Mouse (Mus musculus) spleen, adult 12 weeks (tissue): ENCODE data around the gene Polr2j.
A peak's percentile ranks its signal among the peaks of the same experiment; 100 is the strongest.

Experiments used
- DNase-seq: peaks from one replicate; pipeline ENCODE4 v3.0.0; 2022; ENCODE audit warnings: low spot score

Polr2j gene

DNA sequence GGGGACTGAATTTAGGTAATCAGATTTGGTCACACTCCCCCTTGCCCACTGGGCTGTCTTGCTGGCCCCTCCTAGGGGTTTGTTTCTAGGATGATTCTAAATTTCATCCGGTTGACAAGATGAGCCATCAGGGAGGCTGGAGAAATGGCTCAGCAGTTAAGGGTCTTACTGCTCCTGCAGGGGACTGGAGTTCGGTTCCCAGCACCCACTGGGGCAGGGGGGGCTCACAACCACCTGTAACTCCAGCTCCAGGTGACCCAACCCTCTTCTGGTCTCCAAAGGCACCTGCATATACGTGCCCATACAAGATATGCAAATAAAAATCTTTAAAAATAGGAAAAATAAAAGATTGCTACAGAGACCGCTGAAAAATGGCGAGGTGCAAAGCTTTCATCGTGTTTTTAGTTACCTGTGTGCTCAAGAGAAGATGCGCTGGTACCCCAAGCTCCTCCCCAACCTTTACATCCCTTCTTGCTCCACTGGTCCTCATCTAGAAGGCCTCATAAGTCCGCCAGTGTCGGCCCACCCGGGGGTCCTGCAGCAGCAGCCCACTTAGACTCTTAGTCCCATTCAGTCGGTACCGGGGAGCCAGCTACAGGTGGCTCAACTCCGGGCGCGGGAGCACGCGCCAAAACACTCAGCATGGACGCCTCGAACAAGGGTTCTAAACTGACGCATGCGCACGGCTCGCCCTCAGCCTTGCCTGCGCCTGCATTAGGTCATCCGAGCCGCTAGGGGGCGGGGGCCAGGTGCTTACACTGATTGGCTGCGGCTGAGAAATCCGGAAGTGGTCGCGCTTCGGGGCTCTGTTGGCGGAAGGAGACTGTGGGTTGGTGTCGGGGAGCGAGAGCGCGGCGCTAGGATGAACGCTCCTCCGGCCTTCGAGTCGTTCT, at the start of gene Polr2j:
Gene Polr2j (plus strand): TSS at position 741 of the 893 bp plus-strand sequence.
- DNase-seq: peak; percentile 97

DNA sequence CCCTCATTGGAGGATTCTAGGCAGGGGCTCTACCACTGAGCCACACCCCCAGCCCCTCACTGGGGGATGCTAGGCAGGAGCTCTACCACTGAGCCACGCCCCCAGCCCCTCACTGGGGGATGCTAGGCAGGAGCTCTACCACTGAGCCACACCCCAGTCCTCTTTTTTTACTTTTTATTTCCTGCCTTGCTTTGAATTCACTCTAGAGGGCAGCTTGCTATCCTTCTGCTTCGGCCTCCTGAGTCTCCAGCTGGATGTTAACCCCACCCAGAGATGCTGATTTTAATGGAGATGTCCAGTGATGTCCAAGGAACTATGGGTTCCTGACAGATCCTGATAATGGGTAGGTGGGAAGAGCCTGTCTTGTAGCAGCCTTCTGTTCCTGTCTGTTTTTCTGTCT, 47.0 kb upstream of the Polr2j start:
- DNase-seq: no peak

DNA sequence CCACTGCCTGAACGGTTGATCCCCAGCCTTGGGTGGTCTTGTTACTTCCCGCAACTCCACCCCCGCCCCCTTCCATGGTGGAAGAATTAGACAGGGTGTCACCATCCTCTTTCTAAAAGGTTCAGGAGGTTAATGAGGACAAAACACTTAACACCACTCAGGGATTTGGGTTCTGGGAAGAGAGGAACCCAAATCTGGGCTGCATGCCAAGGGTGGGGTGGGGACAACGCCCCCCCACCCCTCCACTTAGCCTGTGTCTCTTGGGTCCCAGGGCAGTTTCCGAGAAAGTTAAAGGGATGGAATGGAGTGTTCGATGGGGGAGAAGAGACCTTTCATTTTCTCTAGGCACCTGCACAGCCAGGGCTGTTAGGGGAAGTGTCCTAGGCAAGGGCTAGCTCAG, 43.4 kb upstream of the Polr2j start:
- no peak for DNase-seq

DNA sequence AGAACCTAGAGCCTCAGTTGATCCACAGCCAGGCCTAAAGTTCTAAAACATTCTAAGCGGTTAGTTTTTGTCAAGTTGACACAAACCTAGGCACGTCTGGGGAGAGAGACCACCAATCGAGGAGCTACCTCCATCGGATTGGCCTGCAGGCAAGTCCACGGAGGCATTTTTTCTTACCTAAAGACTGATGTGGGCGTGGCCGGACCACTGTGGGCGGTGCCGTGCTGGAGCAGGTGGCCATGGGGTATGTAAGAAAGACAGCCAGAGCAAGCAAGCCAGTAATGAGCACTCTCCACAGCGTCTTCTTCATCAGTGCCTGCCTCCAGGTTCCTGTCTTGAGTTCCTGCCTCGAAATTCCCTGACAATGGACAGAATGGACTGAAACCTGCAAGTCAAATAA, 42.9 kb upstream of the Polr2j start:
- DNase-seq: no peak

DNA sequence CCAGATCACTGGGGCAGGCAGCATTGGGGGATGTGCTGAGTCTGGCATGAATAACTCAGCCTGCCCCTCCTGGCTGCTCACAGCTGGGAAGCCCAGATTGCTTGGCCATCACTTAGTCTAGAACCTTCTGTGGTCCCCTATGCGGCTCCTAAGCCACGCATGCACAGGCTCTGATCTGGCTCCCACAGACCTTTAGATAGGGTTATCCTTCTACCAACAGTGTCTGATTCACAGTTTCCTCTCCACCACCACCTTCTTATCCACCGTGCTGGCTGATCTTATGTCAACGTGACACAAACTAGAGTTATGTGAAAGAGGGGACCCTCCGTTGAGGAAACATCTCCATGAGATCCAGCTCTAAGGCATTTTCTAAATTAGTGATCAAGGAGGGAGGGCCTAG, 41.4 kb upstream of the Polr2j start:
- DNase-seq: no peak

DNA sequence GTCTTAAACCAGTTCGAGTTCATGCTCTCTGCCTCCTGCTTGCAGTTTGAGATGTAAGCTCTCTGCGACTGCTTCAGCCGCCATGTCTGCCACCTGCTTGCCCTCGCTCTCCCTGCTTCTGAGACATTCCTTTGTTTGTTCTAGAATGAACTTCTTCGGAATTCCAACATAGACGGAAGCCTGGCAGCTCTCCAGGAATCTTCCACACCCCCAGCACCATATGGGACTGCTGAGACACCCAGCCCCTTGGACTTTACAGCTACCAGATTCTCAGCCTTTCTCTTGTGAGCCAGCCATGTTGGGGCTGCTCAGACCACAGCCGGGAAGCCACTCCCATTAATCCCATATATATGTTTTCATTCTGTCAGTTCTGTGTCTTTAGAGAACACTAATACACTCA, 40.1 kb upstream of the Polr2j start:
- DNase-seq: no peak

DNA sequence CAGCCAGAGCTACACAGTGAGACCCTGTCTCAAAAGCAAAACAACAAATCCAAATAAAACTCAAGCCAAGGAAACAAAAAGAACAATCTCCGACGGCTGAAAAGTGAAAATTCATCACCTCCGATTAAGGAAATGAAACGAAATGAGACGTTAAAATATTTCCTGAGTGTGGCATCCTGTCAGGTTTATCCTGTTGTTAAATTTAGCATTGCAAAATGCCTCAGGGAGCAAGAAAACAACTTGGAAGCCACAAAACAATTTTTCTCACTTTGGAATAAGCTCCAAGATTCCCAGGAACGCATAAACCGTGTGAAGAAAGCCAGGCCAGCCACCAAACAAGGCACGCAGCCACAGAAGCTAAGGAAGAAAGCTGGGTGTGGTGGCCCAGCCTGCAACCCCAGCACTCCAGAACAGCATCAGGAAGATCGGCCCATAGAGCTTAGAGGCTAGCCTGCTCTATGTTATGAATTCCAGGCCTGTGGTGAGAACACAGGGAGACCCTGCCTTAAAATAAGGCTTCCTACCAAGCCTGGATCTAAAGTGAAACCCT, 39.4 kb upstream of the Polr2j start:
- no peak for DNase-seq

DNA sequence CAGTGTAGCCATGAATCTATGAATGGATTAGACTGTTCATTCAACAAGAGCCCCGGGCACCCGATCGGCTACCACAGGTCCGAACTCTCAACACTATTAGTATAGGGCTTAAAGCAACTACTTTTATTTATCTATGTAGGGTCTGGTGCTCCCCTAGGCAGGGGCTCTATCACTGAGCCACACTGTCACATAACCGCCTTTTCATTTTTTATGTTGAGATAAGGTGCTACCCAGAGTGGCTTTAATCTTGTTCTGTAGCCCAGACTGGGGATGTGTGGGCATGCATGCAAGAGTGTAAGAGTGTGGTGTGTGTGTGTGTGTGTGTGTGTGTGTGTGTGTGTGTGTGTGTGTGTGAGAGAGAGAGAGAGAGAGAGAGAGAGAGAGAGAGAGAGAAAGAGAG, 38.3 kb upstream of the Polr2j start:
- DNase-seq: no peak

DNA sequence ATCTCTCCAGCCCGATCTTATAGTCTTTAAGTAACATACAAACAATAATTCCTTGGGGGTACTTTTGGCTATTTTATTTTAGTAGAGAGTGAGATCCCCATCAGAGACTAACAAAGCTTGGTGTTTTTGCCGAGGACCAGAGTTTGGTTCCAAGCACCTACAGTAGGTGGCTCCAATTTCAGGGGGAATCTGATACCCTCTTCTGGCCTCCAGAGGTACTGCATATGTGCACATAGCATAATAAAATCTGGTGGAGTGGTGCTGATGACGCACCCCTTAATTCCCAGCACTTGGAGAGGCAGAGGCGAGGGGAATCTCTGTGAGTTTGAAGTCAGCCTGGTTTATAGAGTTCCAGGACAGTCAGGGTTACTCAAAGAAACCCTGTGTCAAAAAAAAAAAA, 34.1 kb upstream of the Polr2j start:
- no peak for DNase-seq

DNA sequence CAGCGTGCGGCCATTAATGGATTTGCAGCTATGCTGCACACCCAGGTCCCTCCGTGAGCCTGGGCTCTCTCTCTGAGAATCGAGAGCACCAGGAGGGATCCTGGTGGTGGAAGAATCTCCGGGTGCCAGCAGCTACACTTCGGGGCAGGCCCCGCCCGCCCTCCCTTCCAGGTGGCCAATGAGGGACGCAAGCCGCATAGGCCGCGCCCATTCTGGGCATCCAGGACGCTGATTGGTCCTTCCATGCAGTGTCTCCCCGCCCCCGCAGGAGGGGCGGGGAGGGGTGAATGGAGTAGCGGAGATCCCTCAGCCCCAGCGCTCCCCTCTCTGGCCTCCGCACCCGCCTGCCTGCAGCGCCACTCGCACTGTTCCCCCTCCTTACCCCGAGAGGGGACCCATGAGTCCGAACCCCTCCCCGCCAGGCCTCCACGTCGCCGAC, 32.7 kb upstream of the Polr2j start, which contains the start of gene Rasa4:
Gene Rasa4 (plus strand): TSS at position 248 of the 439 bp plus-strand sequence.
- peak; percentile 86 for DNase-seq

DNA sequence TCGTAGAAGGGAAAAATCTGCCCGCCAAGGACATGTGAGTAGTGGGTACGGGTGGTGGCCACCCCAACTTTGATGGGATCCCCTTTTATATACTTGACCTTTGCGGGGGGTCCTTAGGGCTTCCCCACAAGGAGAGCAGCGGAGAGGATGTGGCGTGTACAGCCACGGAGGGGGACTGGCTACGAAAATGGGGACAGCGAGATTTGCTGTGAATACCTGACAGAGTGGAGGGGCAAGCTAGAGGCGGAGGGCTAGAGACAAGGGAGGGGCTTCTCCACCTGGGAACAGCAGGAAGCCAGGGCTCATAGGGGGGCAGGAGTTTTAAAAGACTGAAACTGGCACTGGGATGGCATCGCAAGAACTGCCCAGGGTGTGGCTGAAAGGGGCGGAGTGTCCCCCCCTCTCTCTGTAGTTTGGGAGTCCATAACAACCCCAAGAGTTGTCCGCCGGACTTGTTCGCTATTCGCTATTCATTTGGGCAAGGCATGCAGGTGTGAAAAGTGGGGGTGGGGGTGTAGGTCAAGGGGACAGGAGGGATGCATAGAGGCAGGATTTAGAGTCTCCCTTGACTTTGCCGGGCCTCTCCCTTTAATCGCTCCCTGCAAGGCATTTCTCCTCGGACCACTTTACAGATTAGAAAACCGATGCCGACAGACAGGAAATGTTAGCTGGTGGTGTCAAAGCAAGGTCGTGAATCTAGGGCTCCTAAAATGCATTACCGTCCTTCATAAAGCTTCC, 32.1 kb upstream of the Polr2j start:
- DNase-seq: no peak

DNA sequence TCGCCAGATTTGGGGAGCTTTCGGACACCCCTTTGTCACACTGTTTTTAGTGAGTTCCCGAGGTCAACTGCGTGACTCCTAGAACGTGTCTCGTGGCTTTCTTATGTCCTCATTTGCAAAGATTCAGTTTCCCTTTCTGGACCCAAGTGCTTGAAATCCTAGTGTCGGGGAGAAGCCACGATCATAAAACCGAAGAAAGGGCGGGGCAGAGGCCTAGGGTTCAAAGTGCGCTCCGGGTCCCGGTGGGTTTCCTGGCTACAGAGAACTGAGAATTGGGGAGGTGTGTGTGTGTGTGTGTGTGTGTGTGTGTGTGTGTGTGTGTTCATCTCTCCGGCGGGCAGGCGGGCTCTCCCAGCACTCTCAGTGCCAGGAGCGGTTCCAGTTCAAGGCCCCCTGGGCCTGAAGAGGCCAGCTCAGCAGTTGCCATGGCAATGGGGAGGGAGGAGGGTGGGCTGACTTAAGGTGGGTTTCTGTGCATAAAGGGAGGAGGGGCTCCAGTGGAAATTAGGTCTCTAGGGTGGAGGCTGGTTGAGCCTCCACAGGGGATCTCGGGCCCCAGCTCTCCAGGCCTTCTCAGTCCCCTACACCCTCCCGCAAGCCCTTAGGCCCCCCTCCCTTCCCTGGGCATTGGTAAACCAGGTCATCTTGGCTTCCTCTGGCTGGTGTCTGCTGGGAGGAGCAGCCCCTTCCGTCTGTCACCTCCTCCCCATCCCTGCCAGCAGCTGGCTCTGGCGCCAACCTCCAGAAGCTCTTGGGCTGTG, 31.4 kb upstream of the Polr2j start:
- no peak for DNase-seq

DNA sequence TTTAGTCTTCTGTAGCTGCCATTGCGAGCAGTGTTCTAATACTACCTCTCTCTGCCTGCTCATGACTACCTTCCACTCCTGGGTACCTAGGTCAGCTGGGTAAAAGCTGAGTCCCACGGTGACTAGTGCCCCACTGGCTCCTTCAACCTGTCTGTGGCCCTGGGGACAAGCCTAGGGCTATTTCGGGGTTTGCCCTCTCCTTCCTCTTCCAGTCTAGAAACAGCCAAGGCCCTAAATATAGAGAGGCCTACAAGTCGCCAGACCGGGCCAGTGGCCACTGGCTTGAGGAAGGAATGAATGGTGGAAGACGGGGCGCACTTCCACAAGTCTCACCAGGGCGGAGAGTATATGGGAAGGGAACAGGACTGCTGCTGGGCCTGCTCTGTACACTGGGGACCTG, 30.1 kb upstream of the Polr2j start:
- no peak for DNase-seq

DNA sequence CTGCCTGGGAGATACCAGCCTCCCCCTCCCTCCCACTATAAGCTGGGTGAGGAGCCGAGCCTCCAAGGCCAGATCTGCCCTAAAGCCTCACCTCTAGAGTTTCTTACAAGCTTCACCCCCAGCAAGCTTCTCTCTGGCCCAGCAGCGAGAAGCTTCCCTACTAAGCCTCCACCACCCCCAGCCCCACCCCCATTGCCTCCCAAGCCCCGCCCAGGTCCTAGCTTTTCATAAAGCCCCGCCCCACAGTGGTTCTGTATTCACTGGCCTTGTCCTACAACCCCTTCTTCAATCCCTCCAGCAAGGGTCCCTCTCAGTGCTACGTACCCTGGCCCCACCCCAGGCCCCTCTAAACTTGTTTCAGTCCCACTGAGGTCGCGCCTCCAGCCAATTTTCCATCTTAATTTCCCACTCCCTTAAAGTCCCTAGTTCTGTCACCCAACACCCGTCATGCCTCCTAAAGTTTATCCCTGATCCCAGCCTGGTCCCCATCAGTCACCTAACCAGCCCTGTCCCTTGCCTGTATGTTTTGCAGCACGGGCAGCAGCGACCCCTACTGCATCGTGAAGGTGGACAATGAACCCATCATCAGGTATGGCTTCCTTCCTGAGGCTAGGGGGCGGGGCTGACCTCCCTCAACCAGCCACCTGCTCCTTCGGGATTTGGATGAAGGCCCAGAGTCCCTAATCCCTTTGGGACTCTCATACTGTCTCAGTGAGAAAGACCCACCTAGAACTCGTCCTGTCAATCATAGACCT, 27.4 kb upstream of the Polr2j start:
- no peak for DNase-seq

DNA sequence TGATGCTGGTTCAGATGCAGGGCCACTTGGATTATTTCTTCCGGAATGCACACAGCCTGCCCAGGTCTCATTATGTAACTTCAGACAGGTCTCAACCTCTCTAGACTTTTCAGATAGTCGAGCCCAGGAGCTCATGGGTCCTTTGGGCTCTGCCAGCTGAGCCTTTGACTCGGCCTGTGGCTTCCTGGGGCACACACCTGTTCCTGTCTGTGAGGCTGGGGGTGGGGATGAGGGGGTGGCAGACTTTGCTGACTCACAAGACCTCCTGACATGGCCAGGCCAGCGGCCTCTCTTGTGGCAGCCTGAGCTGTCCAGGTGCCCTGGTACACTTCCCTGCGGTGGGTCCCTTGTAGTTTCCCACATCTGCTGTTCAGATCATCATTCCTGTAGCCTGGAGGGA, 24.5 kb upstream of the Polr2j start:
- DNase-seq: no peak

DNA sequence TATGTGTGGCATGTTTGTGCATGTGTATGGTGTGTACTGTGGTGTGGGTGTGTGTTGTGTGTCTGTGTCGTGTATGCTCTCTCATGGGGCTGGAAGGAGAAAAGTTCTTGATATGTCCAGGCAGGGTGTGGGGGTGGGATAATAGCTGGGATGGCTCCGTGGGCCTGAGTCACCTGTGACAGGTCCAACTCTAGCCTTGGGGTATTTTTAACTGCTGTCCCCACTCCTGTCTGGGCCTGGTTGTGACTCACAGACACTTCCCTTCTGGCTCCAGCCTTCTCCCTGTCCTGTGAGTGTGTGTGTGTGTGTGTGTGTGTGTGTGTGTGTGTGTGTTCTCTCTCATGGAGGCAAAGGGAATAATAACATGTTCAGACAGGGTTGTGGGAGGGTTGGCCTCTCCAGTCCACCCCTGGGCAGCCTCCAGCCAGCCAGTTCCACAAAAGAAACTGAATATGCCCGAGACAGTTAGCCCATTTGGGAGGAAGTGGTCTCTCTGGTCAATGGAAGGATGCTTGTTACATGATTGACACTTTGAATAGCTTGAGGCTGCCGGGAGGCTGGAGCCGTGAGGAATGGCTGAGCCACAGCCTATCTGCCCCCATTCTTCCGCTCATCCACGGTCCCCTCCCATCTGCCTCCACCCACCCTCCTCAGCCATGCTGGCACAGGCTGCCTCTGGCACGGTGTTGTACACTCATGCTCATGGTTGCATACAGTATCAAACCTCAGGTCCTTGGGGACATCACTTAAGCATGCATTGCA, 22.0 kb upstream of the Polr2j start:
- DNase-seq: no peak

DNA sequence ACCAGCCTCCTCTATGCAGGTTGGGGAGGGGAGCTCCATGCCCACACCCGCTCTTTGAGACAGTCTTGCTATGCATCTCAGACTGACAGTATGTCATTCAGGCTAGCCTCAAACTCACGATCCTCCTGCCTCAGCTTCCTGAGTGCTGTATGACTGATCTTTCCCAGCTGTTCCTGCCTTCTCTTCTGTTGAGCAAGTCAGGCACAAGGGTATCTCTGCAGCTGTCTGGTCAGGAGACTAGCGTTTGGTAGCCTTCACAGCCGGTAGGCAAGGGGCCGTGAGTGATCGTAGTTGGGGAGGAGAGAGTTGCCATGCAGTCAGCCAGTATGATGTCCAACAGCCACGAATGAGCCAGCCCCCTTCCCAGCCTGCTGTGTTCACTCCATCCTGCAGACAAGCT, 21.3 kb upstream of the Polr2j start:
- no peak for DNase-seq

DNA sequence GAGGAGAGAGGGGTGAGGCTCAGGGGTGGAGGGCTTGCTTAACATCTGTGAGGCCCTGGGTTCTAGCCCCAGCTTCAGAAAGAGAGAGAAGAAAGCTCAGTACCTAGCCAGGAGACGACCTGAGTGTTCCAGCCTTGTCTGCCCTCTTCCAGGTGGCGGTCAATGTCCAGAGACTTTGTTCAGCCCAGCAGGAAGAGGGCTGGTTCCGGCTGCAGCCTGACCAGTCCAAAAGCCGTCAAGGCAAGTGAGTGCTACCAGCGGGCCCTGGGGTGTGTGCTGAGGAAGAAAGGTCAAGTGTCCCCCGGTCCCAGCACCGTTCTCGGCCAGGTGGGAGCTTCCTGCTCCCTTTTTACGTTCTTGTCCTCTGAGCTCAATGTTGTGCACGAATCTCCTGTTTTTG, 17.9 kb upstream of the Polr2j start:
- no peak for DNase-seq

DNA sequence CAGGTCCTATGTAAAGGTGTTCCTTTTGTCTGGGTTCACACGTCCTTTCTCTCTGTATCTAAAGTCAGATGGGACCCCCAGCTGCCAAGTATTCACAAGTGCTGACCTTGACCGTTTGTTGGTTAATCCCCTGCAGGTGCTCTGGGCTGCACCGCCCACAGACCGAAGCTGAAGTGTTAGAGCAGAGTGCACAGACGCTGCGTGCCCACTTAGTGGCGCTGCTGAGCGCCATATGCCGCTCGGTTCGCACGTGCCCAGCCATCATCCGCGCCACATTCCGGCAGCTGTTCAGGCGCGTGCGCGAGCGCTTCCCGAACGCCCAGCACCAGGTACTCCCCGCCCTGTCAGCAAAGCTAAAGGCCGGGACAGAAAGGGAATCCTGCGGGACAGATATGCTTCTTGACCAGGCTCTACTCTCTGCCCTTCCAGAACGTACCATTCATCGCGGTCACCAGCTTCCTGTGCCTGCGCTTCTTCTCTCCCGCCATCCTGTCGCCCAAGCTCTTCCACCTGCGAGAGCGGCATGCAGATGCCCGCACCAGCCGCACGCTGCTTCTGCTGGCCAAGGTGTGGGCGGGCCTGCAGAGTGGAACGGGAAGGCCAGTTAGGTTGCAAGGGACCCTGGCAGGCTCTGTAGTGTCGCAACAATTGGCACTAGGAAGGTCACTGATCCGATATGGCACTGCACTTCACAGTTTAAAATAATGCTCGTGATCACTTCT, 14.2 kb upstream of the Polr2j start:
- DNase-seq: peak; percentile 37

DNA sequence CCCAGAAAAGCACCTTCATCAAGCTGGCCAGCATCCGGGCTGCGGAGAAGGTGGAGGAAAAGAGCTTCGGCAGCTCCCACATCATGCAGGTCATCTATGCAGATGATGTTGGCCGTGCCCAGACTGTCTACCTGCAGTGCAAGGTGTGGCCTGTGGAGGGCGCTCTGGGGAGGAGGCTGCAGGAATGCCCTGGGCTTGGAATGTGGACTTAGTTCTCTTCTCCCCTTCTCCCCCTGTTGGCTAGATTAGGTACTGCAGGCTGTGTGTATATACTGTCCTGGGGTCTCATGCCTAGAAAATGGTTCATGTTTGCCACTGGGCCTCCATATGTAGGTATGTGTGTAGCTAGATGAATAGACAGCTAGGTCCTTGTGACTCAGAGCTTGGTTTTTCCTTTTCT, 11.9 kb upstream of the Polr2j start:
- DNase-seq: peak; percentile 19
